Mouse (Mus musculus) megakaryocyte, embryonic 14.5 days (primary cell): ENCODE results near the gene Cmklr1.

ENCODE experiments used
- FLI1 ChIP-seq: IDR thresholded peaks from 2 replicates; pipeline ENCODE4 v1.6.1; 2012; ENCODE audit warnings: low read length, inconsistent platforms, mixed read lengths
- GATA1 ChIP-seq: IDR thresholded peaks from 3 replicates; pipeline ENCODE4 v1.6.1; 2012; ENCODE audit warnings: mixed read lengths, low read length, inconsistent platforms, borderline replicate concordance

GRCm38 (mm10) chr5:113694000-113694399 lies 43.8 kb upstream of the Cmklr1 start:
- TF ChIP-seq GATA1 (no peak), FLI1 (no peak)
